Mouse (Mus musculus): ENCODE data around the gene Ctdspl. TPM values are rescaled to one million over a fixed set of nuclear protein-coding genes. Genes with fewer than 3 reads are reported as not detected.
A peak's percentile ranks its signal among the peaks of the same experiment; 100 is the strongest.

The Ctdspl gene
- polyA plus RNA-seq, 1 experiment from 2014 or later, result 8.1 TPM

GRCm38 (mm10) chr9:118976561-118976960 lies 50.3 kb downstream of the Ctdspl start:
- WGBS, result 82% methylated on average over 7 of the region's 7 CpGs
- Histone ChIP-seq H3K9ac (ENCODE audit: low read depth, low read length) (no peak overlapping the region), H3K27ac (ENCODE audit: low read depth, low read length) (no peak overlapping the region), H3K27me3 (ENCODE audit: control insufficient read depth, insufficient read depth, low read length) (no peaks in the 10 kb centered on the region), H3K9me3 (ENCODE audit: control insufficient read depth, low read length) (no peaks in the 10 kb centered on the region), H3K36me3 (ENCODE audit: control insufficient read depth, insufficient read depth, low read length) (no peaks in the 10 kb centered on the region), H3K4me3 (ENCODE audit: low read depth, low read length) (no peak overlapping the region), H3K4me1 (replicated peaks; ENCODE audit: control insufficient read depth, insufficient read depth, low read length) (peaks cover 2% of the 10 kb centered on the region; the same call in 1 of the 2 replicates), H3K4me2 (replicated peaks; ENCODE audit: low read depth, low read length) (no peak overlapping the region)
- no peak for DNase-seq (ENCODE audit: low spot score)
- ATAC-seq (ENCODE audit: low FRiP score), result no peak

- ATAC-seq (ENCODE audit: low FRiP score), result no peak
- peaks cover 2% of the 10 kb centered on the region; the same call in 1 of the 2 replicates for H3K4me1 ChIP-seq (replicated peaks; ENCODE audit: control insufficient read depth, insufficient read depth, low read length)
- no peaks in the 10 kb centered on the region for H3K27me3 ChIP-seq (ENCODE audit: control insufficient read depth, insufficient read depth, low read length)
- 95% methylated on average over 7 of the region's 7 CpGs for WGBS
- H3K9me3 ChIP-seq (ENCODE audit: control insufficient read depth, low read length), result no peaks in the 10 kb centered on the region
- no peak overlapping the region for H3K4me3 ChIP-seq (ENCODE audit: low read depth, low read length)
- H3K9ac ChIP-seq (ENCODE audit: low read depth, low read length), result no peak overlapping the region
- no peak for DNase-seq (ENCODE audit: low spot score)
- H3K27ac ChIP-seq (ENCODE audit: low read depth, low read length), result no peak overlapping the region
- H3K36me3 ChIP-seq (ENCODE audit: control insufficient read depth, insufficient read depth, low read length), result no peaks in the 10 kb centered on the region
- H3K4me2 ChIP-seq (replicated peaks; ENCODE audit: low read depth, low read length), result no peak overlapping the region
Observed at GRCm38 (mm10) chr9:118977425-118977824, 51.2 kb downstream of the Ctdspl start.

- Histone ChIP-seq H3K27ac (ENCODE audit: low read depth, low read length) (peak overlapping the region; percentile 56), H3K9ac (ENCODE audit: low read depth, low read length) (no peak overlapping the region), H3K4me2 (replicated peaks; ENCODE audit: low read depth, low read length) (no peak overlapping the region), H3K27me3 (ENCODE audit: control insufficient read depth, insufficient read depth, low read length) (no peaks in the 10 kb centered on the region), H3K4me3 (ENCODE audit: low read depth, low read length) (no peak overlapping the region), H3K9me3 (ENCODE audit: control insufficient read depth, low read length) (no peaks in the 10 kb centered on the region), H3K36me3 (ENCODE audit: control insufficient read depth, insufficient read depth, low read length) (no peaks in the 10 kb centered on the region), H3K4me1 (replicated peaks; ENCODE audit: control insufficient read depth, insufficient read depth, low read length) (peaks cover 4% of the 10 kb centered on the region; the same call in 1 of the 2 replicates)
- ATAC-seq (ENCODE audit: low FRiP score) (peak; percentile 65), DNase-seq (ENCODE audit: low spot score) (peak; percentile 44)
- WGBS, result 15% methylated on average over 4 of the region's 4 CpGs
Observed at GRCm38 (mm10) chr9:118980411-118980823, 54.2 kb downstream of the Ctdspl start.

- no peaks in the 10 kb centered on the region for H3K36me3 ChIP-seq (ENCODE audit: control insufficient read depth, insufficient read depth, low read length)
- peaks cover 12% of the 10 kb centered on the region; the same call in 1 of the 2 replicates for H3K4me1 ChIP-seq (replicated peaks; ENCODE audit: control insufficient read depth, insufficient read depth, low read length)
- no peak overlapping the region for H3K4me2 ChIP-seq (replicated peaks; ENCODE audit: low read depth, low read length)
- H3K9ac ChIP-seq (ENCODE audit: low read depth, low read length), result no peak overlapping the region
- whole genome bisulfite sequencing, result 57% methylated on average over 15 of the region's 15 CpGs
- no peak overlapping the region for H3K4me3 ChIP-seq (ENCODE audit: low read depth, low read length)
- no peaks in the 10 kb centered on the region for H3K27me3 ChIP-seq (ENCODE audit: control insufficient read depth, insufficient read depth, low read length)
- H3K9me3 ChIP-seq (ENCODE audit: control insufficient read depth, low read length), result no peaks in the 10 kb centered on the region
- no peak overlapping the region for H3K27ac ChIP-seq (ENCODE audit: low read depth, low read length)
- ATAC-seq (ENCODE audit: low FRiP score) (no peak), DNase-seq (ENCODE audit: low spot score) (no peak)
Observed at GRCm38 (mm10) chr9:118984650-118985432, 58.6 kb downstream of the Ctdspl start.

- Histone ChIP-seq H3K4me1 (replicated peaks; ENCODE audit: control insufficient read depth, insufficient read depth, low read length) (peaks cover 12% of the 10 kb centered on the region; the same call in 1 of the 2 replicates), H3K4me2 (replicated peaks; ENCODE audit: low read depth, low read length) (no peak overlapping the region)
Observed at GRCm38 (mm10) chr9:118986286-118986685, 60.0 kb downstream of the Ctdspl start.

GRCm38 (mm10) chr9:118988787-118989580 lies 62.7 kb downstream of the Ctdspl start:
- H3K9ac ChIP-seq (ENCODE audit: low read depth, low read length), result no peak overlapping the region
- ATAC-seq (ENCODE audit: low FRiP score), result peak; percentile 81
- no peaks in the 10 kb centered on the region for H3K36me3 ChIP-seq (ENCODE audit: control insufficient read depth, insufficient read depth, low read length)
- no peak overlapping the region for H3K27ac ChIP-seq (ENCODE audit: low read depth, low read length)
- 74% methylated on average over 11 of the region's 11 CpGs for WGBS
- H3K9me3 ChIP-seq (ENCODE audit: control insufficient read depth, low read length), result no peaks in the 10 kb centered on the region
- no peak overlapping the region for H3K4me2 ChIP-seq (replicated peaks; ENCODE audit: low read depth, low read length)
- no peak overlapping the region for H3K4me3 ChIP-seq (ENCODE audit: low read depth, low read length)
- DNase-seq (ENCODE audit: low spot score), result peak; percentile 55
- no peaks in the 10 kb centered on the region for H3K27me3 ChIP-seq (ENCODE audit: control insufficient read depth, insufficient read depth, low read length)
- H3K4me1 ChIP-seq (replicated peaks; ENCODE audit: control insufficient read depth, insufficient read depth, low read length), result peaks cover 12% of the 10 kb centered on the region; the same call in 1 of the 2 replicates

More at GRCm38 (mm10) chr9:118986286-118986685, 60.0 kb downstream of the Ctdspl start:
- DNase-seq (ENCODE audit: low spot score) (no peak), ATAC-seq (ENCODE audit: low FRiP score) (no peak)
- Histone ChIP-seq H3K27me3 (ENCODE audit: control insufficient read depth, insufficient read depth, low read length) (no peaks in the 10 kb centered on the region), H3K36me3 (ENCODE audit: control insufficient read depth, insufficient read depth, low read length) (no peaks in the 10 kb centered on the region), H3K9ac (ENCODE audit: low read depth, low read length) (no peak overlapping the region), H3K9me3 (ENCODE audit: control insufficient read depth, low read length) (no peaks in the 10 kb centered on the region), H3K4me3 (ENCODE audit: low read depth, low read length) (no peak overlapping the region), H3K27ac (ENCODE audit: low read depth, low read length) (no peak overlapping the region)
- WGBS, result 78% methylated on average over 11 of the region's 11 CpGs

GRCm38 (mm10) chr9:118990490-118990889 lies 64.2 kb downstream of the Ctdspl start:
- 85% methylated on average over 7 of the region's 7 CpGs for WGBS
- no peak overlapping the region for H3K27ac ChIP-seq (ENCODE audit: low read depth, low read length)
- no peak overlapping the region for H3K9ac ChIP-seq (ENCODE audit: low read depth, low read length)
- H3K36me3 ChIP-seq (ENCODE audit: control insufficient read depth, insufficient read depth, low read length), result no peaks in the 10 kb centered on the region
- H3K4me1 ChIP-seq (replicated peaks; ENCODE audit: control insufficient read depth, insufficient read depth, low read length), result peaks cover 8% of the 10 kb centered on the region; the same call in 1 of the 2 replicates
- no peak for DNase-seq (ENCODE audit: low spot score)
- no peaks in the 10 kb centered on the region for H3K9me3 ChIP-seq (ENCODE audit: control insufficient read depth, low read length)
- no peak for ATAC-seq (ENCODE audit: low FRiP score)
- H3K27me3 ChIP-seq (ENCODE audit: control insufficient read depth, insufficient read depth, low read length), result no peaks in the 10 kb centered on the region
- no peak overlapping the region for H3K4me3 ChIP-seq (ENCODE audit: low read depth, low read length)
- no peak overlapping the region for H3K4me2 ChIP-seq (replicated peaks; ENCODE audit: low read depth, low read length)

- WGBS, result 93% methylated on average over 21 of the region's 21 CpGs
- DNase-seq (ENCODE audit: low spot score) (no peak), ATAC-seq (ENCODE audit: low FRiP score) (no peak)
- no peak overlapping the region for H3K27ac ChIP-seq (ENCODE audit: low read depth, low read length)
- H3K36me3 ChIP-seq (ENCODE audit: control insufficient read depth, insufficient read depth, low read length), result no peaks in the 10 kb centered on the region
- no peak overlapping the region for H3K9ac ChIP-seq (ENCODE audit: low read depth, low read length)
- H3K27me3 ChIP-seq (ENCODE audit: control insufficient read depth, insufficient read depth, low read length), result no peaks in the 10 kb centered on the region
- no peak overlapping the region for H3K4me3 ChIP-seq (ENCODE audit: low read depth, low read length)
- H3K9me3 ChIP-seq (ENCODE audit: control insufficient read depth, low read length), result no peaks in the 10 kb centered on the region
- H3K4me1 ChIP-seq (replicated peaks; ENCODE audit: control insufficient read depth, insufficient read depth, low read length), result peaks cover 8% of the 10 kb centered on the region; the same call in 1 of the 2 replicates
- no peak overlapping the region for H3K4me2 ChIP-seq (replicated peaks; ENCODE audit: low read depth, low read length)
Observed at GRCm38 (mm10) chr9:118991750-118992585, 65.7 kb downstream of the Ctdspl start.

Measured in hindbrain, embryonic 11.5 days (tissue).